Mouse (Mus musculus) stomach, embryonic 15.5 days (tissue): ENCODE results near the gene Pitpnb. TPM values are rescaled to one million over a fixed set of nuclear protein-coding genes. Genes with fewer than 3 reads are reported as not detected.

Source experiments
- ATAC-seq: fragments of 200-750 bp; cut with Nextera tagmentation; 2 replicates; pipeline ENCODE4 v1.8.0; 2017; ENCODE audit warnings: low read depth, moderate number of reproducible peaks, moderate TSS enrichment; ENCODE audit not compliant: insufficient read depth, low FRiP score
- H3K27ac ChIP-seq: fragments of 300-500 bp; sonication (generic); 2 replicates; pipeline ENCODE4 v1.5.1; 2015; ENCODE audit warnings: mild to moderate bottlenecking, inconsistent platforms
- H3K27me3 ChIP-seq: fragments of 300-500 bp; sonication (generic); replicated peaks from 2 replicates; pipeline ENCODE4 v1.6.1; 2015; ENCODE audit warnings: inconsistent platforms
- H3K36me3 ChIP-seq: fragments of 300-500 bp; sonication (generic); 2 replicates; pipeline ENCODE4 v1.6.1; 2015; ENCODE audit warnings: inconsistent platforms
- H3K4me1 ChIP-seq: fragments of 300-500 bp; sonication (generic); 2 replicates; pipeline ENCODE4 v1.6.1; 2015; ENCODE audit warnings: inconsistent platforms
- H3K4me2 ChIP-seq: fragments of 300-500 bp; sonication (generic); 2 replicates; pipeline ENCODE4 v1.6.1; 2015; ENCODE audit warnings: mild to moderate bottlenecking, inconsistent platforms
- H3K4me3 ChIP-seq: fragments of 300-500 bp; sonication (generic); replicated peaks from 2 replicates; pipeline ENCODE4 v1.5.1; 2015; ENCODE audit warnings: inconsistent platforms
- H3K9ac ChIP-seq: fragments of 300-500 bp; sonication (generic); 2 replicates; pipeline ENCODE4 v1.6.1; 2015; ENCODE audit warnings: inconsistent platforms
- H3K9me3 ChIP-seq: fragments of 300-500 bp; sonication (generic); 2 replicates; pipeline ENCODE4 v1.6.1; 2016; ENCODE audit warnings: inconsistent platforms
- WGBS: fragments of 180-500 bp; shearing (Covaris S2); methylation state at CpG from one replicate; pipeline ENCODE4 v1.1.7; 2015; 5-methylcytosine and 5-hydroxymethylcytosine counted together
- polyA plus RNA-seq: library from polyadenylated mRNA; unstranded; fragments of >200 nt; fragmentation: Nextera tagmentation; extraction: Ambion mirVana; gene quantifications from 2 replicates; pipeline ENCODE4 v1.2.1, GENCODE M21; 2015

The Pitpnb gene
- polyA plus RNA-seq, 1 experiment from 2014 or later = 96.4 TPM

- Histone ChIP-seq H3K36me3 (0 out of 2 replicates have a peak, but pooled peaks cover 4% of the 10 kb centered on the region), H3K27ac (no peak overlapping the region), H3K9ac (0 out of 2 replicates have a peak overlapping the region, but pooled peaks have one; percentile 9), H3K4me1 (peaks cover 37% of the 10 kb centered on the region), H3K27me3 (peaks cover 3% of the 10 kb centered on the region), H3K4me3 (no peak overlapping the region), H3K9me3 (no peaks in the 10 kb centered on the region), H3K4me2 (no peak overlapping the region; the same call in 1 of the 2 replicates)
- no peak for ATAC-seq
- 53% methylated on average over 5 of the region's 5 CpGs for WGBS
Measured at GRCm38 (mm10) chr5:111426249-111426648, 95.7 kb downstream of the Pitpnb start.

- H3K27ac ChIP-seq = no peak overlapping the region
- H3K9me3 ChIP-seq = no peaks in the 10 kb centered on the region
- no peaks in the 10 kb centered on the region for H3K36me3 ChIP-seq
- H3K4me3 ChIP-seq = no peak overlapping the region
- H3K4me2 ChIP-seq = no peak overlapping the region
- peaks cover 40% of the 10 kb centered on the region for H3K4me1 ChIP-seq
- no peak overlapping the region for H3K9ac ChIP-seq
- WGBS = 83% methylated on average over 6 of the region's 6 CpGs
- H3K27me3 ChIP-seq = no peaks in the 10 kb centered on the region
- ATAC-seq = no peak
Measured at GRCm38 (mm10) chr5:111428882-111429281, 98.3 kb downstream of the Pitpnb start.

GRCm38 (mm10) chr5:111429726-111430125 lies 99.2 kb downstream of the Pitpnb start:
- Histone ChIP-seq H3K9me3 (no peaks in the 10 kb centered on the region), H3K4me2 (no peak overlapping the region), H3K27ac (no peak overlapping the region), H3K36me3 (no peaks in the 10 kb centered on the region), H3K27me3 (no peaks in the 10 kb centered on the region), H3K4me1 (peaks cover 48% of the 10 kb centered on the region), H3K9ac (no peak overlapping the region), H3K4me3 (no peak overlapping the region)
- WGBS = 51% methylated on average over 7 of the region's 7 CpGs
- ATAC-seq = no peak

- Histone ChIP-seq H3K27ac (no peak overlapping the region), H3K4me3 (no peak overlapping the region), H3K4me2 (no peak overlapping the region), H3K9ac (no peak overlapping the region), H3K36me3 (no peaks in the 10 kb centered on the region), H3K27me3 (no peaks in the 10 kb centered on the region), H3K4me1 (peaks cover 45% of the 10 kb centered on the region), H3K9me3 (no peaks in the 10 kb centered on the region)
- WGBS = 56% methylated on average over 11 of the region's 11 CpGs
- no peak for ATAC-seq
Measured at GRCm38 (mm10) chr5:111431007-111431730, 100.6 kb downstream of the Pitpnb start.

GRCm38 (mm10) chr5:111432842-111433241 lies 102.3 kb downstream of the Pitpnb start:
- H3K4me2 ChIP-seq = no peak overlapping the region
- no peak overlapping the region for H3K9ac ChIP-seq
- H3K27me3 ChIP-seq = no peaks in the 10 kb centered on the region
- H3K36me3 ChIP-seq = no peaks in the 10 kb centered on the region
- no peak overlapping the region for H3K27ac ChIP-seq
- WGBS = 48% methylated on average over 5 of the region's 5 CpGs
- no peak for ATAC-seq
- no peak overlapping the region for H3K4me3 ChIP-seq
- H3K4me1 ChIP-seq = peaks cover 31% of the 10 kb centered on the region
- H3K9me3 ChIP-seq = no peaks in the 10 kb centered on the region

GRCm38 (mm10) chr5:111434342-111434842 lies 103.8 kb downstream of the Pitpnb start:
- ATAC-seq = peak; percentile 25; the same call in 1 of the 2 replicates
- WGBS = 24% methylated on average over 16 of the region's 16 CpGs

GRCm38 (mm10) chr5:111436260-111436659 lies 105.7 kb downstream of the Pitpnb start:
- H3K4me3 ChIP-seq = no peak overlapping the region
- no peak overlapping the region for H3K4me2 ChIP-seq
- no peak overlapping the region for H3K9ac ChIP-seq
- no peak for ATAC-seq
- peaks cover 21% of the 10 kb centered on the region for H3K4me1 ChIP-seq
- H3K9me3 ChIP-seq = no peaks in the 10 kb centered on the region
- 63% methylated on average over 7 of the region's 7 CpGs for WGBS
- H3K36me3 ChIP-seq = no peaks in the 10 kb centered on the region
- H3K27me3 ChIP-seq = no peaks in the 10 kb centered on the region
- no peak overlapping the region for H3K27ac ChIP-seq

More at GRCm38 (mm10) chr5:111434342-111434842, 103.8 kb downstream of the Pitpnb start:
- Histone ChIP-seq H3K4me3 (no peak overlapping the region), H3K27ac (no peak overlapping the region), H3K9ac (no peak overlapping the region), H3K36me3 (no peaks in the 10 kb centered on the region), H3K4me2 (0 out of 2 replicates have a peak overlapping the region, but pooled peaks have one; percentile 6), H3K27me3 (no peaks in the 10 kb centered on the region), H3K4me1 (peaks cover 29% of the 10 kb centered on the region), H3K9me3 (no peaks in the 10 kb centered on the region)

- no peak overlapping the region for H3K4me2 ChIP-seq
- no peak overlapping the region for H3K4me3 ChIP-seq
- peaks cover 24% of the 10 kb centered on the region for H3K4me1 ChIP-seq
- H3K9me3 ChIP-seq = no peaks in the 10 kb centered on the region
- ATAC-seq = no peak
- no peaks in the 10 kb centered on the region for H3K27me3 ChIP-seq
- no peak overlapping the region for H3K27ac ChIP-seq
- 57% methylated on average over 7 of the region's 7 CpGs for WGBS
- no peak overlapping the region for H3K9ac ChIP-seq
- no peaks in the 10 kb centered on the region for H3K36me3 ChIP-seq
Measured at GRCm38 (mm10) chr5:111437205-111437604, 106.6 kb downstream of the Pitpnb start.

Other genes starting within 250 kb of the Pitpnb start
- gene Mn1, start 86.6 kb downstream of the Pitpnb start, polyA plus RNA-seq = 11.9 and 12.0 TPM in 2 replicates